Mouse (Mus musculus) left cerebral cortex, postnatal 25 days (tissue): ENCODE results near the gene Olfr153. TPM values are rescaled to one million over a fixed set of nuclear protein-coding genes. Genes with fewer than 3 reads are reported as not detected.
"Not testable (repeated sequence)": the region's sequence is repeated elsewhere in the genome, so short reads cannot be mapped to it uniquely, and the experiment has no call there.

Source experiments
- DNase-seq, 2 experiments: peaks; one replicate each; pipeline ENCODE4 v3.0.0; 2022; ENCODE audit warnings: low spot score in 2 of 2, mixed read lengths in 1 of 2
- intact Hi-C: fragments of 180-260 bp; cut with DNase I; formaldehyde crosslinking; loops from one replicate; pipeline ENCODE4 v1.15.1; 2025
- total RNA-seq, 2 experiments: library from RNA; stranded (reverse); gene quantifications; 2 replicates each; pipeline ENCODE4 v1.2.3; 2021

Gene Olfr153
- not detected for total RNA-seq

- intact Hi-C loops: no loop called here
- no peak for DNase-seq
Observed at GRCm38 (mm10) chr2:87531496-87531895, at the start of gene Olfr153. TSS of gene Olfr153 (plus strand) at chr2:87531796.

DNA sequence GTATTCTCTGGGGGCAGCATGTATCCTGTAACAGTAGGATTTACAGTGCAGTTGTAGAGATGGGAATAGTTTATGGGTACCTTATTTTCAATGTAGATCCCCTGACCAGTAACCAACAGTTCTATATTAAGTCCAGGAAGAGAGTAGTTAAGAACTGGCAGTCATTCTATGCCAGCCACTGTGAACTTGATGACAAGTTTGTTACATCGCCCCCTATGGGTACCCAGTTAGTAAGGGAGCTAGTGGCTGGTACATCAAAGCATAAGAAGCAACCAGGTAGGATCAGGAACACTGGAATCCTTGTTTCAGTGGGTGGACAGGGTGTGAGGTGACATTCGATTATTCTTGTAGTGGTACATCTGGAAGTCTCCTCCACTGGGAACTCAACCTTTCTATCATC lies 49.3 kb upstream of the Olfr153 start:
- DNase-seq: no peak
- intact Hi-C loops: no loop called here

DNA sequence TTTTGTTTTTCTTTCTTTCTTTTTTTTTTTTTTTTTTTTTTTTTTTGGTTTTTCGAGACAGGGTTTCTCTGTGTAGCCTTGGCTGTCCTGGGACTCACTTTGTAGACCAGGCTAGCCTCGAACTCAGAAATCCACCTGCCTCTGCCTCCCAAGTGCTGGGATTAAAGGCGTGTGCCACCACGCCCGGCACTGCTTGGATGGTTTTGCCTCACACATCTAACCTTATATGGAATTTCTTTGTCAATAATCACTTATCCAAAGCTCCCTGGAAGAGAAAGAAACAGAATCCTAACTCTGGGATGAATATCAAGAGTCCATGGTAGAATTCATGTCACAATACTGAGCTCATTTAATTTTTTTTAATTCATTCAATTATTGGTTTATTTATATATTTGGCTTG lies 34.6 kb upstream of the Olfr153 start, which contains the start of gene Pramel7:
Gene Pramel7, minus strand, starts transcription at position 101 of the 400 bp plus-strand sequence.
- not testable (repeated sequence) for DNase-seq

DNA sequence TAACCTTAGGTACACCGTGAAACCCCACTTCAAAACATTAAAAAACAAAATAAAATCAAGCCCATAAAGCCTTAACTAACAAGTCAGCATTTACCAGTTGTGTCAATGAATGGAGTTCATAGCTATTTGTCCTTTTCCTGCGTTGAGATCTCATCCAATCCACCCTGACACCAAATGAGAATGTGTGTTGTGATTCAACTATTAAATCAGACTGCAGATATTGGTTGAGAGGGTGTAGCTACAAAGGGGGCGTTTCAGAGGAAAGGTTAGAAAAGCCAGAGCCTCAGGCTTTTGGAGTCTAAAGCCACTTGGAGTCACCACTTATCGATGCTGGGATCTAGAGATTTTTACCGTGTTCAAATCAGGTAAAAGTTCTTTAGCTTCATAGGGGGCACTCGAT lies 25.3 kb upstream of the Olfr153 start, which contains the start of gene Pramel6:
Gene Pramel6, plus strand, starts transcription at position 301 of the 400 bp plus-strand sequence.
- no peak for DNase-seq
- intact Hi-C loops: no loop called here

More for the DNA sequence above, 34.6 kb upstream of the Olfr153 start, which contains the start of gene Pramel7:
- intact Hi-C loops: not testable (repeated sequence)

DNA sequence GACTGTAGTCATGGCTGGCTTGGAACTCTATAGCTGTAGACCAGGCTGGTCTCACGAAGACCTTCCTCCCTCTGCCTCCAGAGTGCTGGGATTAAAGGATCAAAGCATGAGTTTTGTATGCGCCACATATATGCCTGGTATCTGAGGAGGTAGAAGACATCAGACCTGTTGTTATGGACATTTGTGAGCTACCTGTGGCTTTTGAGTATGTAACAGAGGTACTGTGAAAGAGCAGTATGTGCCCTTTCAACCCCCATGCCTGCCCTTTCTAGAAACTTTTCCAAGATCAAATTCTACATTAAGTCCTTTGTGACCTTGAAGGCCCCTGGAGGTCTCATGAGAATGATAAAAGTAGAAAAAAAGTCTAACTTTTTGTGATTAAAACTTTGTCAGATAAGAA lies 16.6 kb upstream of the Olfr153 start:
- no peak for DNase-seq
- intact Hi-C loops: no loop called here

DNA sequence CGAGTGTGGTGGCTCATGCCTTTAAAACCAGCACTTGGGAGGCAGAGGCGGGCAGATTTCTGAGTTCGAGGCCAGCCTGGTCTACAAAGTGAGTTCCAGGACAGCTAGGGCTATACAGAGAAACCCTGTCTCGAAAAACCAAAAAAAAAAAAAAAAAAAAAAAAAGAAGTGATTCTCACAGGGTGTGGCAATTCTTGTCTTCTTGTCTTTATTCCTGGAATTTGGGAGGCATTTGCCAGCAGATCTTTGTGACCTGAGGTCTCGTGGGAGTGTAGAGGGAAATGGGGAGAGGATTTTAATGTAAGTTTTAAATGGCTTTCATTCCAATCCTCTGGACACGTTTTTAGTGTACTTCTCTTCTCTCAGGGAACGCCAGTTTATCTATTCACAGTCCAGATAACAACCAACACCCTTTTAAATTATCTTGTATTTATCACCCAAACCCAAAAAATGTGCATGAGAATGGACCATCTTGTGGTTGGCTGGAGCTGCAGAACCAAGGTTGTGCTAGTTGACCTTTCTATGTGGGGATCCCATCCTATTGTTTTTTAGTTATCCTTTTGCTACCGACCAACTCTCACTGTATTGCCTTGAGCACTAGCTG lies 16.0 kb upstream of the Olfr153 start:
- intact Hi-C loops: no loop called here
- no peak for DNase-seq

GRCm38 (mm10) chr2:87516581-87516980 lies 15.0 kb upstream of the Olfr153 start:
- no peak for DNase-seq
- intact Hi-C loops: no loop called here

GRCm38 (mm10) chr2:87520651-87521050 lies 10.9 kb upstream of the Olfr153 start:
- no peak for DNase-seq
- intact Hi-C loops: no loop called here

DNA sequence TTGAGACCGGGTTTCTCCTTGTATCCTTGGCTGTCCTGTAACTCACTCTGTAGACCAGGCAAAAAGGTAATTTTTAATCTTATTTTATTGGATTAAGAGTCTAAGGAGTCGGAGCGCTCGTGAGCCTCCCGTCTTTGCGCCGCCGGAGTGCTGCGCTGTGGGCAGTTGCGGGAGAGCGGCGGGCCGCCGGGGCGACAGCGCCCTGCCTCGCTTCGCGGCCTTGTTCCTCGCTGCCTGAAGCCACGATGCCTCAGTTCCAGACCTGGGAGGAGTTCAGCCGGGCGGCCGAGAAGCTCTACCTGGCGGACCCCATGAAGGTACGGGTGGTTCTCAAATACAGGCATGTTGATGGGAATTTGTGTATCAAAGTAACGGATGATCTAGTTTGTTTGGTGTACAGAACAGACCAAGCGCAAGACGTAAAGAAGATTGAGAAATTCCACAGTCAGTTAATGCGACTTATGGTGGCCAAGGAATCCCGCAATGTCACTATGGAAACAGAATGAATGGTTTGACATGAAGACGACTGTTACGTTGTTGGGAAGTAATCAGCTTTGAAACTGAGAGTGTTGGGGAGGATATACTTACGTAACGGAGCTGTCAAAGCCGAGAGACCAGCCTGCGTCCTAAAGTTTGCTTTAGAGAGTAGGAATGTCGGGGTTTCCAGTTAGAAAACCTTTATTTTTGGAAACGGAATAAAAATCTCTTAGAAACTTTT lies 5.5 kb upstream of the Olfr153 start:
- peak; percentile 8 to 12 for DNase-seq
- intact Hi-C loops: not testable (repeated sequence)

DNA sequence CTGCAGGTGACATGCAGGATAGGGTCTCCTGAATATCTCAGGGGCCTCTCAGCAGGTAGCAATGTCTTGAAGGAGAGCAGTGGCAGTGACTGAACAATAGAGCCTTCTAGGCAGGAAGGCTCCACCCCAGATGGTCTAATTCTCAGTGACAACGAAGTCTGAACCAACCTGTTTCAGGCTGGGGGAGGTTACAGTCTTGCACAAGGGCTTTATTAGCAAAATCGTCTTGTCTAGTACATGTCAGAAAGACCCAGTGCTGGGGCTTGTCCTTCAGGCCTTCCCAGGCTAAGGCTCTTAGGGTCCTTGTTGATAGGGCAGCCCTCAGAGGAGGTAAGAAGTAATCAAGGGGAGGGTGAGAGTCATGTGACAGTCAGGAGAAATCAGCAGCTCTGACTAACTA lies 3.2 kb downstream of the Olfr153 start:
- intact Hi-C loops: no loop called here
- no peak for DNase-seq

- no peak for DNase-seq
- intact Hi-C loops: no loop called here
Observed at GRCm38 (mm10) chr2:87545442-87545841, 13.8 kb downstream of the Olfr153 start, which contains the start of gene Olfr1128. TSS of gene Olfr1128 (minus strand) at chr2:87545542.

GRCm38 (mm10) chr2:87573602-87574001 lies 42.0 kb downstream of the Olfr153 start, which contains the start of gene Olfr1129:
TSS of gene Olfr1129 (plus strand) at chr2:87573902.
- intact Hi-C loops, DNase-seq: not testable (repeated sequence)

Other genes starting within 250 kb of the Olfr153 start
- not detected for gene Olfr1118, start 224.2 kb upstream of the Olfr153 start, total RNA-seq
- gene Olfr1120, start 177.0 kb upstream of the Olfr153 start, total RNA-seq: not detected
- gene Olfr1121, start 161.9 kb upstream of the Olfr153 start, total RNA-seq: not detected
- under 1 TPM in 1 of 2 experiments, not detected in 1; 0.14 TPM for gene Olfr1122, start 145.9 kb upstream of the Olfr153 start, total RNA-seq
- gene Olfr1123, start 115.2 kb upstream of the Olfr153 start, total RNA-seq: not detected
- not detected for gene Olfr1124, start 101.5 kb upstream of the Olfr153 start, total RNA-seq
- not detected for gene Olfr1126, start 77.8 kb upstream of the Olfr153 start, total RNA-seq
- gene Pramel7, start 34.7 kb upstream of the Olfr153 start, total RNA-seq: not detected
- gene Pramel6, start 25.2 kb upstream of the Olfr153 start, total RNA-seq: not detected
- gene Olfr1128, start 13.7 kb downstream of the Olfr153 start, total RNA-seq: not detected
- not detected for gene Olfr1129, start 42.1 kb downstream of the Olfr153 start, total RNA-seq
- gene Olfr1130, start 74.4 kb downstream of the Olfr153 start, total RNA-seq: not detected
- gene Olfr1131, start 95.3 kb downstream of the Olfr153 start, total RNA-seq: not detected
- not detected for gene Olfr1132, start 105.7 kb downstream of the Olfr153 start, total RNA-seq
- not detected for gene Olfr1133, start 115.6 kb downstream of the Olfr153 start, total RNA-seq
- not detected for gene Olfr1134, start 126.7 kb downstream of the Olfr153 start, total RNA-seq
- not detected for gene Olfr1135, start 141.9 kb downstream of the Olfr153 start, total RNA-seq
- not detected for gene Olfr1136, start 162.2 kb downstream of the Olfr153 start, total RNA-seq
- not detected for gene Olfr1137, start 181.4 kb downstream of the Olfr153 start, total RNA-seq
- not detected for gene Olfr1138, start 208.2 kb downstream of the Olfr153 start, total RNA-seq
- gene Olfr1140, start 212.0 kb downstream of the Olfr153 start, total RNA-seq: not detected
- gene Olfr1141, start 222.2 kb downstream of the Olfr153 start, total RNA-seq: not detected
- not detected for gene Olfr152, start 247.7 kb downstream of the Olfr153 start, total RNA-seq